Mouse (Mus musculus): ENCODE results near the gene Tatdn2.

DNA sequence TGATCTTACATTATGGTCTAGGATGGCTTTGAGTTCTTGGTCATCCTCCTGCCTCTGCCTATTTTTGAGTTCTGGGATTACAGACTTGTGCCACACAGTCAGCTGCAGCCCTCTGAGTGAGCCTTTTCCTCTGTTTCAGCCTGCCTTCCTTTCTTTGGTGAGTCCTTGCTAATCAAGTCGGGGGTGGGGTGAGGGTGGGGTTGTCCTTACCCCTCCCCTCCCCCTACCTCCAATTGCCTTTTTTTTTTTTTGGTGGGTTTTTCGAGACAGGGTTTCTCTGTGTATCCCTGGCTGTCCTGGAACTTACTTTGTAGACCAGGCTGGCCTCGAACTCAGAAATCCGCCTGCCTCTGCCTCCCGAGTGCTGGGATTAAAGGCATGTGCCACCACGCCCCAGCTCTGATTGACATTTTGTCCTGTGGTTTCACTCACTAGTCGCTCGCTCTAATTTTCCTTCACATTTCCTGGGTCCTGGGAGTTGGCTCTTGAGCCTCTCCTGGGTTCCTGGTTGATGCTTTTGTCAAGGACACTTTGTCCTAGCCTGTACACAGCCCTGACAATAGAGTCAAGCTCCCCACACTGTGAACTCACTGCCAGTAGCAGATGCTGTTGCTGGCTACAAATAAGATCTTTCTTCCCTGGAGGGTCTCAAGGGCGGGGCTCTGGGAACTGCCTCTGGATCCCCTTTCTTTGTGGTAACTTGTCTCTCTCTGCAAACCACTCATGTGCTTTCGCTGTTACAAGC lies 13.6 kb upstream of the Tatdn2 start:
- TF ChIP-seq CTCF (conservative IDR thresholded peaks at IDR 0.05; ENCODE audit: insufficient read depth, insufficient read length, low read depth, low read length) = no peak
- TF ChIP-seq POLR2A (IDR thresholded peaks at IDR 0.05; ENCODE audit: low read depth, low read length) = no peak

Data from kidney, adult 2 months (tissue).